Mouse (Mus musculus): Measurements from ENCODE around the gene Eps8l2.

The Eps8l2 gene

GRCm38 (mm10) chr7:141338576-141339131, at the start of gene Eps8l2:
TSS of gene Eps8l2 (plus strand) at chr7:141338880.
- no peak for DNase-seq (ENCODE audit: low spot score in 2 of 2)

GRCm38 (mm10) chr7:141291921-141292582, 46.6 kb upstream of the Eps8l2 start, which contains the start of gene Drd4:
TSS of gene Drd4 (plus strand) at chr7:141292006.
- DNase-seq (ENCODE audit: low spot score in 2 of 2), result peak in 1 of 2 experiments; percentile 29

- DNase-seq (ENCODE audit: low spot score in 2 of 2), result no peak
Observed at GRCm38 (mm10) chr7:141292583-141293388, 45.9 kb upstream of the Eps8l2 start.

GRCm38 (mm10) chr7:141293852-141294471, 44.7 kb upstream of the Eps8l2 start:
- DNase-seq (ENCODE audit: low spot score in 2 of 2), result no peak

GRCm38 (mm10) chr7:141294479-141294878, 44.2 kb upstream of the Eps8l2 start:
- no peak for DNase-seq (ENCODE audit: low spot score in 2 of 2)

GRCm38 (mm10) chr7:141297926-141298650, 40.6 kb upstream of the Eps8l2 start:
- no peak for DNase-seq (ENCODE audit: low spot score in 2 of 2)

GRCm38 (mm10) chr7:141299175-141299574, 39.5 kb upstream of the Eps8l2 start:
- no peak for DNase-seq (ENCODE audit: low spot score in 2 of 2)

GRCm38 (mm10) chr7:141301386-141301785, 37.3 kb upstream of the Eps8l2 start:
- DNase-seq (ENCODE audit: low spot score in 2 of 2), result no peak

GRCm38 (mm10) chr7:141302702-141303268, 35.9 kb upstream of the Eps8l2 start:
- no peak for DNase-seq (ENCODE audit: low spot score in 2 of 2)

- no peak for DNase-seq (ENCODE audit: low spot score in 2 of 2)
Observed at GRCm38 (mm10) chr7:141304537-141304936, 34.1 kb upstream of the Eps8l2 start.

- DNase-seq (ENCODE audit: low spot score in 2 of 2), result no peak
Observed at GRCm38 (mm10) chr7:141314416-141314815, 24.3 kb upstream of the Eps8l2 start.

GRCm38 (mm10) chr7:141315076-141315475, 23.6 kb upstream of the Eps8l2 start:
- peak in 1 of 2 experiments; percentile 32 for DNase-seq (ENCODE audit: low spot score in 2 of 2)

- peak in 1 of 2 experiments; percentile 56 for DNase-seq (ENCODE audit: low spot score in 2 of 2)
Observed at GRCm38 (mm10) chr7:141315974-141316373, 22.7 kb upstream of the Eps8l2 start.

GRCm38 (mm10) chr7:141317619-141318132, 21.0 kb upstream of the Eps8l2 start:
- DNase-seq (ENCODE audit: low spot score in 2 of 2), result no peak

GRCm38 (mm10) chr7:141319446-141319845, 19.2 kb upstream of the Eps8l2 start:
- no peak for DNase-seq (ENCODE audit: low spot score in 2 of 2)

GRCm38 (mm10) chr7:141324686-141325085, 14.0 kb upstream of the Eps8l2 start:
- DNase-seq (ENCODE audit: low spot score in 2 of 2), result no peak

GRCm38 (mm10) chr7:141326546-141327446, 11.9 kb upstream of the Eps8l2 start:
- peak in 1 of 2 experiments; percentile 22 for DNase-seq (ENCODE audit: low spot score in 2 of 2)

- DNase-seq (ENCODE audit: low spot score in 2 of 2), result peak; percentile 98 to 100
Observed at GRCm38 (mm10) chr7:141327469-141328372, 11.0 kb upstream of the Eps8l2 start, which contains the start of the genes Deaf1 and Tmem80. TSS of gene Deaf1 (minus strand) at chr7:141327690. TSS of gene Tmem80 (plus strand) at chr7:141327739.
